Mouse (Mus musculus) heart, adult 2 months (tissue): ENCODE data around the gene Rab3ip.

Source experiments
- CTCF ChIP-seq: fragments of 200-600 bp; IDR thresholded peaks from 2 replicates; pipeline ENCODE4 v1.8.1; 2022; ENCODE audit warnings: antibody characterized with exemption, mild to moderate bottlenecking, moderate library complexity
- EP300 ChIP-seq: fragments of 200-500 bp; IDR thresholded peaks from 2 replicates; pipeline ENCODE4 v1.6.1; 2011; ENCODE audit warnings: low read depth, low read length, control low read depth; ENCODE audit not compliant: insufficient read depth
- POLR2A ChIP-seq: fragments of 200-500 bp; IDR thresholded peaks from 2 replicates; pipeline ENCODE4 v1.6.1; 2011; ENCODE audit warnings: mild to moderate bottlenecking, low read depth, low read length, control low read depth; ENCODE audit not compliant: insufficient read depth

GRCm38 (mm10) chr10:116883531-116883930, 67.0 kb downstream of the Rab3ip start:
- no peak for TF ChIP-seq POLR2A
- TF ChIP-seq CTCF = peak; percentile 38
- no peak for TF ChIP-seq EP300
